Mouse (Mus musculus) inflammation-experienced regulatory T-cells, adult 6 months (primary cell): ENCODE measurements around the gene Pla2g2f. TPM values are rescaled to one million over a fixed set of nuclear protein-coding genes. Genes with fewer than 3 reads are reported as not detected.

Experiments
- ATAC-seq: one replicate; pipeline ENCODE4 v1.8.0; 2017
- polyA plus RNA-seq, 3 experiments: library from polyadenylated mRNA; unstranded; fragments of 100-300 nt; shearing (Covaris generic); gene quantifications; one replicate each; pipeline ENCODE4 v1.2.1; 2017

Gene Pla2g2f
- polyA plus RNA-seq, 3 experiments from 2014 or later: not detected

- no peak for ATAC-seq
Observed at GRCm38 (mm10) chr4:138712621-138713020, 44.8 kb downstream of the Pla2g2f start.

- no peak for ATAC-seq
Observed at GRCm38 (mm10) chr4:138712096-138712495, 45.3 kb downstream of the Pla2g2f start.

DNA sequence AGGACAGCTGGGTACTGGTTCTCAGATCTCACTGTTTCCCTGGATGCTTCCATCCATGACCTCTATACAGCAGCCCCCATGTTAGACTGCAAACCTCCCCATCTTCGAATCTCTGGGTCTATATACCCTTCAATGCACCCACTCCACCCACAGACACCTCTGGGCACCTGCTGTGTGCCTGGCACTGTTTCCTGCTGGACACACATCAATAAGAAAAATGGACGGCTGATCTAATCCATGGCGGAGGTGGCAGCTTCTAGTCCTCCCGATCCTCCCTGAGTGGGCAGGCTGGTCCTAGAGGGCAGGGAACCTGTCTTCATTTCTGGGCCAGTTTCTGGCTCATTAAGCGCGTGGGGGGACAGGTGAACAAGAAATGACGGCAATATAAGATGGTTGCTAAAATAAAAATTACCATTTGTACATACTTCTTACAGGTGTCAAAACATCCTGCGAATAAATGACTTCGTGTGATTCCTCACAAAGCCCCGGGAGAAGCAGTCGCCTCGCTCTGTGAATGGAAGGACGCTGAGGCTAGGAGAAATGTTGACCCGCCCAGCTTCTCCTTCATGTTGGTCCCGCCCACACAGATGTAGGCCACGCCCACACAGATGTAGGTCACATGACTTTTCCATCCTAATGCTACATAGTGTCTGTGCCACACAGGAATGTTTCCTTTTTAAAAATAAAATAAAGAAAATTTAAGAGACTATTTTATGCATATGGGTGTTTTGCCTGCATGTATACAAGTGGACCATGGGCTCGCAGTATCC lies 46.2 kb downstream of the Pla2g2f start:
- ATAC-seq: no peak

DNA sequence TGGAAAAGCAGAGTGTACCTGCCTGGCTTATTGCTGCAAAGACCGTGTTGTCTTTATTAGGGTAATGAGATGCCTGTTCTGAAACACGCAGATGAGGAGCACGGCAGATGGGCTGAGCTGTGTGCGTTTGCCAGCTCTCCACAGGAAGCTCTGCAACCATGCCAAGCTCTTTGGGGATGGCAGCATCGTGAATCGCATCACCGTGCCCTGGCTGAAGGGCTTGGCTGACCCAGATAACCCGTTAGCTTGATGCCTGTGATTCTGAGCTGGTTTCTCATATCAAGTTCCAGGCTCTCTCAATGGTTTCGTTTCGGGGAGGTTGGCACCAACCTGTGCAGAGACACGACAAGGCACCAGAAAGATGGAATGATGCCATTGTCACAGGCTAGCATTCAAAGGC lies 46.8 kb downstream of the Pla2g2f start:
- ATAC-seq: no peak

DNA sequence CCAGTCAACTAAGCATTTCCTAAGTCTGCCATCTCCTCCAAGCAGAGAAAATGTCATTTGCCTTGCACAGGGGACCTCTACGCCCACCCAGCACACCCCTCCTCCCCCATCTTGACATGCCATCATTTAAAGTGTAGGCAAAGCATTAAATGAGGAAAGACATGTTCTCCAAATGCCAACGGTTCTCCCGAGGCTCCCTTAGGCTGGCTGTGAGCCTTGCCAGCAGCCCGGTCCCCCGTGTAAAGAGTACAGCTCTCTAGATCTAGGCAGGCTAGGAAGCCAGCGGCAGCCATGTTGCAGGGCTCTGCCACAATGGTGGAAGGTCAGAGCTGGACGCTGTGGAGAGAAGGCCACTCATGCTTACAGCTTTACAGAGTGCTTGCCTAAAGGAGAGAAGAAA lies 47.5 kb downstream of the Pla2g2f start:
- no peak for ATAC-seq

DNA sequence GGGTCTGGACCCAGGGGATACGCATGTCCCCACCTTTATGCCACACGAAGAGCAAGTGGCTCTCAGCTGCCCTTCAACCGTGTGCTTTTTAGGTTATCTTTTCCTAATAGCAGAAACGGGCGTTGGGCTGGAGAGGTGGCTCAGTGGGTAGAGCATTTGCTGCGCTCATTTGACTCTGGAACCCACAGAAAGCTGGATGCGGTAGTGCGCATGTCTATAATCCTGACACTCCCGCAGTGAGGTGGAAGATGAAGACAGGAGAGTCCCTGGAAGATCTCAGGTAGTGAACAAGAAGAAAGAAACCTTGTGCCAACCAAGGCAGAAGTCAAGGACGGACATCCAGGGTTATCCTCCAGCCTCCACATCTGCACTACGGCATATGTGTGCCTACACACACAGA lies 48.2 kb downstream of the Pla2g2f start:
- ATAC-seq: no peak

DNA sequence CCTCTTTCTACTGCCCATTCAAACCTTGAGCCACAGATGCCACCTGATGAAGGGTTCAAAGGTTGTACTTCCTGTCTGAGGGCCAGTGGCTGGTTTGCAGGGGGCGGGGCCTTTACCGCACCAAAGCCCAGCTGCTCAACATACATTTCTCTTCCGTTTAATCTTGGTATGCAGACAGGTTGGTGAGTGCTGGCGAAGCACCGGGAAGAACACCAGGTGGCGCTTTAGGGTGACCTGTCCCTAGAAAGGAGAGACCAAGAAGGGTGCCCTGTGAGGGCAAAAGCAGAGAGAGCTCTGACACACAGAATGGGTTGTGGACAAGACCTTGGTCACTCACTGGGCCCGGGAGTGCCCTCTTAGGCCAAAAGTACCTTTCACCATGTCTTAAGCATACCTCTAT lies 48.8 kb downstream of the Pla2g2f start:
- ATAC-seq: no peak

DNA sequence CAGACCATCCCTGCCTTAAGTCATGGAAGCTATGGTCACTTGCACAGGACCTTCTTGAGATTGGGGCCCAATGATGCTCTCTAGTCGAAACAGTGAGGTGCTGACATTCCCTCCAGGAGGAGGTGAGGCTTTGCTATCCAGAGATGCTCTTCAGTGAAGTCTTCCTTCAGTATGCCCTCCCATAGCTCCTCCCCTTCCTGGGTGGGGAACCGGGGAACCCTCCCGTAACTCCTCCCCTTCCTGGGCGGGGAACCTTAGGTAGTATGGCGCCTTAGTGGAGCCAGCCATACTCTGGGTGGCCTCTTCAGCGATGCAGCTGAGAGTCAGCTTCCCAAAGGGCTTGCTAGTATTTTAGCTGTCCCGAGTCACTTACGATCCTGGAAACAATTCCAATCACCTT lies 50.8 kb downstream of the Pla2g2f start:
- ATAC-seq: no peak

- no peak for ATAC-seq
Observed at GRCm38 (mm10) chr4:138704169-138704568, 53.3 kb downstream of the Pla2g2f start.

DNA sequence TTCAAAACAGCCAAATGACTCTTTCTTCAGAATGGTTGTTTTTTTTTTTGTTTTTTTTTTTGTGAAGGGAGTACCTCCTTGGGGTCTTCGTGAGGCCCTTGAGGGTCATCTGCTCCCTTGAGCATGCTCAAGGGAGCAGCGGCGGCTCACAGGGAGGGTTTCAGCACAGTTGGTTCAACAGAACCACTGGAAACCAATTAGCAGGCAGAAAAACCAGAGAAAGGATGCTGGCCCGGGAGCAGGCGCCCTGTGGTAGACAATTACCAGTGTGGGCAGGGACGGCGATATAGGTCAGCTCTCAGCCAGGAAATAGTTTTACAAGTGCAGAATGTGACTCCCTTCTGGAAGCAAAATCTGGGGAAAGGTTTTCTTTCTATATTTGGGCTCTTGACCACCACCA lies 53.8 kb downstream of the Pla2g2f start:
- no peak for ATAC-seq

- no peak for ATAC-seq
Observed at GRCm38 (mm10) chr4:138702528-138702927, 54.9 kb downstream of the Pla2g2f start.

- no peak for ATAC-seq
Observed at GRCm38 (mm10) chr4:138702031-138702430, 55.4 kb downstream of the Pla2g2f start.

DNA sequence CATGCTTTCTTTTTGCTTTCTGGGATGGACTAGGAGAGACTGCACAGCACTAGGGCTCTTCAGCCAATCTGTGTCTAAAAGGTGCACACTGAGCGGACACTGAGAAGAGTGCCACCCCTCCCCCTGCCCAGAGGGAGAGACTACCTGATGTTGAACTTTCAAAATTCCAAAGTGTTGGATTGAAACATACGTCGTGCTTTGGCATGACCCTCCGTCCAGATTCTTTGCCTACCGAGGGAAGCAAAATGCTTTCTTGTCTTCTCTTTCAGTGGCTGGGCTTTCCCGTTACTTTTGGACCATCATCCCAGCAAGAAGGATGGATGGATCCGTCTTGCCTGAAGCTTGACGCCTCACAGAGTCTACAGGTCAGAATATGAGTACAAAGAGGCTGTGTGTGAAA lies 56.3 kb downstream of the Pla2g2f start:
- no peak for ATAC-seq

Other genes starting within 250 kb of the Pla2g2f start
- gene Vwa5b1, start 121.7 kb downstream of the Pla2g2f start, polyA plus RNA-seq: not detected
- not detected for gene Pla2g2c, start 32.8 kb downstream of the Pla2g2f start, polyA plus RNA-seq
- gene Ubxn10, start 20.5 kb downstream of the Pla2g2f start, polyA plus RNA-seq: not detected
- gene Pla2g2d, start 18.1 kb upstream of the Pla2g2f start, polyA plus RNA-seq: 1 to 10 TPM in 1 of 3 experiments, under 1 TPM in 2; 0.20 to 3.8 (median 0.67) TPM
- gene Pla2g5, start 105.9 kb upstream of the Pla2g2f start, polyA plus RNA-seq: not detected
- gene Gm13030, start 116.3 kb upstream of the Pla2g2f start, polyA plus RNA-seq: not detected
- not detected for gene Pla2g2e, start 120.3 kb upstream of the Pla2g2f start, polyA plus RNA-seq
- gene Otud3, start 156.3 kb upstream of the Pla2g2f start, polyA plus RNA-seq: under 1 TPM in 2 of 3 experiments, not detected in 1; 0.29 to 0.54 TPM
- gene Rnf186, start 209.5 kb upstream of the Pla2g2f start, polyA plus RNA-seq: not detected
- 10 to 100 TPM; 23.3 to 30.2 (median 30.0) TPM for gene Tmco4, start 215.3 kb upstream of the Pla2g2f start, polyA plus RNA-seq